Mouse (Mus musculus): ENCODE results near the gene Arhgap6.
A peak's percentile ranks its signal among the peaks of the same experiment; 100 is the strongest.
"Not testable (repeated sequence)": the region's sequence is repeated elsewhere in the genome, so short reads cannot be mapped to it uniquely, and the experiment has no call there.

Gene Arhgap6

GRCm38 (mm10) chrX:169319066-169319760, 524.3 kb downstream of the Arhgap6 start:
- no peak for DNase-seq

GRCm38 (mm10) chrX:169319945-169320667, 525.2 kb downstream of the Arhgap6 start, which contains the start of gene Hccs:
TSS of gene Hccs (minus strand) at chrX:169320372.
- peak; percentile 90 to 92 for DNase-seq

GRCm38 (mm10) chrX:169320668-169321005, 525.7 kb downstream of the Arhgap6 start:
- DNase-seq, result not testable (repeated sequence)

- DNase-seq, result no peak
Measured at GRCm38 (mm10) chrX:169325929-169326595, 531.2 kb downstream of the Arhgap6 start.

GRCm38 (mm10) chrX:169332264-169332663, 537.4 kb downstream of the Arhgap6 start:
- peak in 1 of 2 experiments; percentile 20 for DNase-seq

GRCm38 (mm10) chrX:169337559-169337958, 542.7 kb downstream of the Arhgap6 start:
- no peak for DNase-seq

- no peak for DNase-seq
Measured at GRCm38 (mm10) chrX:169338213-169338612, 543.3 kb downstream of the Arhgap6 start.

Measured in kidney, adult 8-10 months (tissue).